Mouse (Mus musculus) testis, adult 2 months (tissue): ENCODE data around the gene Fyn.

ENCODE experiments used
- CTCF ChIP-seq: fragments of 200-500 bp; IDR thresholded peaks from 2 replicates; pipeline ENCODE4 v1.5.1; 2012; ENCODE audit warnings: low read depth, mild to moderate bottlenecking, inconsistent platforms, low read length, moderate library complexity; ENCODE audit not compliant: control insufficient read depth, insufficient read depth, insufficient replicate concordance
- POLR2A ChIP-seq: fragments of 200-500 bp; IDR thresholded peaks from 2 replicates; pipeline ENCODE4 v1.6.1; 2012; ENCODE audit warnings: low read depth, mild to moderate bottlenecking, inconsistent platforms, low read length, moderate library complexity; ENCODE audit not compliant: control insufficient read depth

DNA sequence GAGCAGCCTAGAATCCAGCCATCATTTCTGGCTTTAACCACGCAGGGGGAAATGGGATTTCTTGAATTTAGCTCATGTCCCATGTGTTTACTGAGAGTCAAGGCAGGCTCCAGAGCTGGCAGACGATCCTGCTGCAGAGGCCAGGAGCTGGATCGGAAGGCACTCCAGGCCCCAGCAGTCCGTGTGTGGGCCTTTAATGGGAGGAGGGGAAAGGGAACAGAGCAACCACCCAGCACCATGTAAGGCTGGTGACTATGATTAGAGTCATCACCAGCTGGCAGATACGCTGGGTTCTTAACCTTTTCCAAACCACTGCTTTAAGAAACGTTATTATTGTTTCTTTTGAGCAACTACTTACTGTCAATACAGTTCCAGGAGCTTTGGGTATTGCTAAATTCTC is 246.0 kb downstream of the Fyn start:
- TF ChIP-seq CTCF (no peak), POLR2A (no peak)
